ENCODE assay signal across 16 mouse cellular contexts in the genomic region with DNA sequence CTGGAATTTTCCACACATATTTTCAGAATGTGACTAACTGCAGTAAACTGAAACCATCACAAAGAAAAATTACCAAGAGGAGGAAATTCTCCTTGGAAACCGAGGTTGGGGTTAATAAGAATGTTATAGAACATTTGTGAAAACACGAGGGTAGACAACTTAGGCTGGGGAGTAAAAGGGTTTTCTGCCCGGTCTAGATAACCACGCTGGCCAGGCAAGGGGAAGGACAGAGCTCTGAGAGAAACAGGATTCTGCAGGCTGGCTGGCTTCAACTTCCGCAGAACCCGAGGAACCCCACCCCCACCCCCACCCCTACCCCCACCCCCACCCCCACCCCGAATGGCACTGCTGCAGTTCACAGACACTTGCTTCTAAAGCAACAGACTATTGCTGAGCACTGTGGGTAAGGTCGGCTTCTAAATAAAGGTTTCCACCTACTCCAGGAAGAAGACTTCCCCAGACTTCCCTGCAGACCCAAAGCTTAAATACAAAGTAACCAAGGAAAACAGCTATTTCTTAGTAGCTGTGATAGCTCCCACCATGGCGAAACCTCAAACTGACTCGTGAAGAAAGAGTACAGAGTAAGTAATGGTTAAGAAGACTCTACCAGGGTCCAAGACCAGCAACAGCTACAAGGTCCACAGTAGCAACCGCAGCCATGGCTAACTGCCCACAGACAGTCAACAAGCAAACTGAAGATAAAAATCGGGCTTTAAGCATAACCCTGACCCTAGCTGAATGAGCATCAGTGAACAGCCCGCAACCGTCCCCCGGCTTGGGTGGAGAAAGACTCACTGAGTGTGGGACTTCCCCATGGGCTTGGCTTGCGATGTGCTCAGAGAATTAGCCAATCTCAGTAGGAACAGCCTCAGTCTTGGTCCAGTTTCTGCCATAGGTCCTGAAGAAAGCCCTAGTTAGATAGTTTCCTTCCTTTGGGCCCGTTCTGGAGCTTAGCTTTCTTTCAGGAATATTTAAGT. TPM values are rescaled to one million over a fixed set of nuclear protein-coding genes. Genes with fewer than 3 reads are reported as not detected.
A peak's percentile ranks its signal among the peaks of the same experiment; 100 is the strongest.
DNase-seq lines count a peak whose midpoint lies in the region; ATAC-seq and TF ChIP-seq lines count a peak whose summit lies in the region.
"Had no signal": no experiment of that assay in that cellular context is flagged by ENCODE, and none has a peak within 500 bp of the region (broad histone marks: within the 10 kb centered on the region; RNA-seq: fewer than 3 reads in every experiment).

No protein-coding gene starts in this region.

- no peak for TF ChIP-seq POLR2A in spleen, adult 2 months (IDR thresholded peaks at IDR 0.05; ENCODE audit: low read depth, low read length)
- no peak for TF ChIP-seq POLR2A in liver, adult 2 months (IDR thresholded peaks at IDR 0.05; ENCODE audit: extremely low read depth, insufficient read depth, low read length)

- 23% methylated on average over 17 of the region's 17 CpGs for WGBS in spleen, adult 2 months
- 42% methylated on average over 17 of the region's 17 CpGs for WGBS in liver, adult 2 months

- no peaks in the 10 kb centered on the region for H3K27me3 ChIP-seq in spleen, adult 2 months (ENCODE audit: control insufficient read depth, insufficient read depth, low read length)
- no peaks in the 10 kb centered on the region for H3K27me3 ChIP-seq in liver, adult 2 months (ENCODE audit: control insufficient read depth, insufficient read depth, low read length)
- H3K27me3 ChIP-seq: heart, embryonic 12.5 days; neural tube, embryonic 15.5 days had no signal

- H3K79me2 ChIP-seq in liver, adult 2 months (ENCODE audit: control insufficient read depth, insufficient read depth, low read length): no peaks in the 10 kb centered on the region

- H3K27ac ChIP-seq in spleen, adult 2 months (ENCODE audit: insufficient read depth, low read length): no peak overlapping the region
- no peak overlapping the region for H3K27ac ChIP-seq in liver, adult 2 months (replicated peaks; ENCODE audit: insufficient read depth, low read depth, low read length)
- H3K27ac ChIP-seq in layer of hippocampus, adult 2 months: no peak overlapping the region
- H3K27ac ChIP-seq: midbrain, embryonic 10.5 days; neural tube, embryonic 15.5 days had no signal

- no peak overlapping the region for H3K9ac ChIP-seq in liver, adult 2 months (ENCODE audit: low read depth, low read length)
- H3K9ac ChIP-seq: forebrain, postnatal 0 days; heart, embryonic 12.5 days; neural tube, embryonic 15.5 days had no signal

- no peak for TF ChIP-seq CTCF in spleen, adult 2 months (IDR thresholded peaks at IDR 0.05; ENCODE audit: extremely low read depth, insufficient read depth, insufficient read length, insufficient replicate concordance)
- TF ChIP-seq CTCF in liver, adult 2 months (IDR thresholded peaks at IDR 0.05; ENCODE audit: low read depth, low read length): no peak
- no peak for TF ChIP-seq CTCF in layer of hippocampus, adult 2 months (conservative IDR thresholded peaks at IDR 0.05)

- H3K4me1 ChIP-seq in spleen, adult 2 months (ENCODE audit: control insufficient read depth, insufficient read depth, insufficient read length): no peaks in the 10 kb centered on the region
- H3K4me1 ChIP-seq in liver, adult 2 months (ENCODE audit: control insufficient read depth, insufficient read depth, low read length): no peaks in the 10 kb centered on the region
- H3K4me1 ChIP-seq: heart, embryonic 12.5 days; midbrain, embryonic 10.5 days; neural tube, embryonic 15.5 days had no signal

- peak overlapping the region; percentile 41; the same call in 1 of the 2 replicates for H3K4me3 ChIP-seq in spleen, adult 2 months (ENCODE audit: extremely low read depth, insufficient read depth, insufficient read length)
- no peak overlapping the region for H3K4me3 ChIP-seq in liver, adult 2 months (ENCODE audit: insufficient read depth, low read depth, low read length)
- H3K4me3 ChIP-seq in layer of hippocampus, adult 2 months: no peak overlapping the region
- H3K4me3 ChIP-seq: heart, embryonic 12.5 days; midbrain, embryonic 10.5 days; neural tube, embryonic 15.5 days had no signal

- H3K36me3 ChIP-seq in spleen, adult 2 months (ENCODE audit: control insufficient read depth, insufficient read depth, low read length): no peaks in the 10 kb centered on the region
- no peaks in the 10 kb centered on the region for H3K36me3 ChIP-seq in liver, adult 2 months (ENCODE audit: control insufficient read depth, insufficient read depth, low read length)
- H3K36me3 ChIP-seq: heart, embryonic 12.5 days; midbrain, embryonic 10.5 days; neural tube, embryonic 15.5 days had no signal

- peak; percentile 97 for ATAC-seq in megakaryocyte progenitor cell, adult 5-6 weeks (replicated peaks; ENCODE audit: poor library complexity)
- ATAC-seq: forebrain, postnatal 0 days had no signal

- DNase-seq in spleen, adult 2 months (ENCODE audit: low read depth in 1 of 2, low spot score in 2 of 2): no peak
- no peak for DNase-seq in spleen, adult 18-20 months
- DNase-seq in NIH3T3 (ENCODE audit: low read depth): peak; percentile 31
- peak; percentile 16 for DNase-seq in liver, adult 2 months (ENCODE audit: extremely low read depth, low read depth, low spot score)
- no peak for DNase-seq in layer of hippocampus, adult 2 months (ENCODE audit: low spot score in 2 of 2)
- DNase-seq in layer of hippocampus, adult 18-20 months (ENCODE audit: low spot score in 2 of 2): no peak
- no peak for DNase-seq in adrenal gland, adult 18-20 months (ENCODE audit: low spot score in 2 of 2)
- DNase-seq: adrenal gland, adult 8-10 months; cerebellum, adult 2 months; forebrain, postnatal 0 days; gastrocnemius, postnatal 36 days; heart, postnatal 4 days had no signal

RNA-seq across cellular contexts. Expression of a gene that starts 34.1 kb away (rescaled TPM):
- 53.8 and 54.4 TPM in 2 replicates for polyA plus RNA-seq in spleen, adult 2 months (2012; rRNA removed)
- total RNA-seq in liver, adult 2 months (2014; rRNA removed): 0.92 and 1.9 TPM in 2 replicates
- polyA plus RNA-seq in liver, adult 2 months (2012; rRNA removed): 4.1 and 5.6 TPM in 2 replicates
- 26.3 and 26.9 TPM in 2 replicates for total RNA-seq in megakaryocyte progenitor cell, adult 5-6 weeks (2015)
- 6.7 and 7.9 TPM in 2 replicates for total RNA-seq in megakaryocyte progenitor cell, adult 5-6 weeks (2017)
- 10 to 100 TPM in 1 of 2 experiments, 1 to 10 TPM in 1; 6.7 to 11.1 TPM for total RNA-seq in layer of hippocampus, adult 2 months (2021)
- total RNA-seq in layer of hippocampus, adult 18-20 months (2021): 1 to 10 TPM; 6.0 to 6.9 TPM
- 10 to 100 TPM; 15.9 to 17.9 TPM for total RNA-seq in adrenal gland, adult 18-20 months (2021)

RNA-seq across cellular contexts. Expression of a gene that starts 34.3 kb away (rescaled TPM):
- 1.7 and 2.0 TPM in 2 replicates for polyA plus RNA-seq in spleen, adult 2 months (2012; rRNA removed)
- 6.5 and 7.0 TPM in 2 replicates for total RNA-seq in liver, adult 2 months (2014; rRNA removed)
- polyA plus RNA-seq in liver, adult 2 months (2012; rRNA removed): 0.76 and 1.4 TPM in 2 replicates
- 0.34 and 1.9 TPM in 2 replicates for total RNA-seq in megakaryocyte progenitor cell, adult 5-6 weeks (2015)
- total RNA-seq in megakaryocyte progenitor cell, adult 5-6 weeks (2017): 1.00 and 1.9 TPM in 2 replicates
- 10 to 100 TPM; 22.2 to 22.9 TPM for total RNA-seq in layer of hippocampus, adult 2 months (2021)
- 10 to 100 TPM; 21.2 to 22.8 TPM for total RNA-seq in layer of hippocampus, adult 18-20 months (2021)
- 1 to 10 TPM; 5.7 to 9.0 TPM for total RNA-seq in adrenal gland, adult 18-20 months (2021)

Comparison
In these comparisons a context has a peak if more than half of its experiments do, and no peak if none do; other contexts are left out.
1. DNase-seq: peak in NIH3T3 (single experiment) and liver, adult 2 months (single experiment); none in spleen, adult 2 months (0 of 2), spleen, adult 18-20 months (0 of 2), layer of hippocampus, adult 2 months (0 of 2), layer of hippocampus, adult 18-20 months (0 of 2) and adrenal gland, adult 18-20 months (0 of 2).